Mouse (Mus musculus) Patski (cell line): ENCODE measurements around the gene Dgki. TPM values are rescaled to one million over a fixed set of nuclear protein-coding genes. Genes with fewer than 3 reads are reported as not detected.

Source experiments
- ATAC-seq: fragments of 100-300 bp; one replicate; pipeline ENCODE4 v1.8.0; 2021
- CTCF ChIA-PET: fragments of 350-600 bp; sonication (Branson Sonifier 250); formaldehyde crosslinking; loops from one replicate; lab custom pipeline; 2022; ENCODE audit warnings: inconsistent platforms; lab: Charles Lee
- POLR2A ChIA-PET: fragments of 350-600 bp; sonication (Branson Sonifier 250); formaldehyde crosslinking; loops from one replicate; lab custom pipeline; 2022; ENCODE audit warnings: antibody characterized with exemption, inconsistent platforms; lab: Charles Lee
- DNase-seq: peaks from one replicate; pipeline ENCODE4 v3.0.0-alpha.2; 2011; ENCODE audit warnings: low read depth, low spot score
- H3K27me3 ChIP-seq: fragments of 371-371 bp; one replicate; pipeline ENCODE4 v1.5.1; 2021
- CTCF ChIP-seq: fragments of 100-300 bp; IDR thresholded peaks from one replicate; pipeline ENCODE4 v1.5.1; 2021
- in situ Hi-C: fragments of 300-500 bp; cut with MboI; formaldehyde crosslinking; loops from 3 replicates; pipeline ENCODE4 v1.11.1; 2018; ENCODE audit warnings: low pct_unique_long_range_greater_than_20kb, mixed read lengths
- polyA plus RNA-seq: library from polyadenylated mRNA; unstranded; gene quantifications from one replicate; pipeline ENCODE4 v1.2.3, GENCODE M21; 2021

Dgki gene
- polyA plus RNA-seq, 1 experiment from 2014 or later, result 0.03 TPM

GRCm38 (mm10) chr6:36812666-36813515, 487.1 kb downstream of the Dgki start:
- ATAC-seq (no peak), DNase-seq (no peak)
- H3K27me3 ChIP-seq, result peaks cover 6% of the 10 kb centered on the region
- TF ChIP-seq CTCF, result no peak
- ChIA-PET CTCF (interaction anchor here (1.0 kb wide), 1 partner anchor 25 kb away, joined by 3 read pairs; no protein-coding TSS in a partner anchor), POLR2A (no interaction called here)
- in situ Hi-C loops, result no loop called here

- DNase-seq (no peak), ATAC-seq (no peak)
- peaks cover 1% of the 10 kb centered on the region for H3K27me3 ChIP-seq
- no peak for TF ChIP-seq CTCF
- POLR2A ChIA-PET, result no interaction called here
- CTCF ChIA-PET, result no interaction called here
- in situ Hi-C loops, result no loop called here
Measured at GRCm38 (mm10) chr6:36810448-36810847, 489.5 kb downstream of the Dgki start.

- ChIA-PET POLR2A (no interaction called here), CTCF (no interaction called here)
- no peak for TF ChIP-seq CTCF
- in situ Hi-C loops, result no loop called here
- H3K27me3 ChIP-seq, result no peaks in the 10 kb centered on the region
- ATAC-seq (no peak), DNase-seq (no peak)
Measured at GRCm38 (mm10) chr6:36809747-36810285, 490.2 kb downstream of the Dgki start, which contains the start of gene Ptn. Gene Ptn, minus strand, starts transcription at chr6:36810220.

- TF ChIP-seq CTCF, result no peak
- ChIA-PET POLR2A (no interaction called here), CTCF (no interaction called here)
- DNase-seq (no peak), ATAC-seq (no peak)
- in situ Hi-C loops, result no loop called here
- H3K27me3 ChIP-seq, result no peaks in the 10 kb centered on the region
Measured at GRCm38 (mm10) chr6:36809311-36809726, 490.7 kb downstream of the Dgki start.

- in situ Hi-C loops, result no loop called here
- ChIA-PET CTCF (no interaction called here), POLR2A (no interaction called here)
- DNase-seq, result no peak
- no peak for ATAC-seq
- no peak for TF ChIP-seq CTCF
- no peaks in the 10 kb centered on the region for H3K27me3 ChIP-seq
Measured at GRCm38 (mm10) chr6:36808306-36809058, 491.5 kb downstream of the Dgki start.

- TF ChIP-seq CTCF, result no peak
- ATAC-seq, result no peak
- in situ Hi-C loops, result no loop called here
- no peaks in the 10 kb centered on the region for H3K27me3 ChIP-seq
- ChIA-PET POLR2A (interaction anchor here (0.5 kb wide), 1 partner anchor 27 kb away, joined by 3 read pairs; no protein-coding TSS in a partner anchor), CTCF (no interaction called here)
- no peak for DNase-seq
Measured at GRCm38 (mm10) chr6:36806906-36807305, 493.1 kb downstream of the Dgki start.

GRCm38 (mm10) chr6:36800309-36800946, 499.6 kb downstream of the Dgki start:
- no peak for ATAC-seq
- ChIA-PET CTCF (interaction anchor here (1.2 kb wide), 1 partner anchor 51 kb away, joined by 3 read pairs; no protein-coding TSS in a partner anchor), POLR2A (no interaction called here)
- no peak for TF ChIP-seq CTCF
- in situ Hi-C loops, result no loop called here
- no peak for DNase-seq
- peaks cover 3% of the 10 kb centered on the region for H3K27me3 ChIP-seq

- CTCF ChIA-PET, result interaction anchor here (1.1 kb wide), 1 partner anchor 11 kb away, joined by 3 read pairs; no protein-coding TSS in a partner anchor
- POLR2A ChIA-PET, result no interaction called here
- ATAC-seq (no peak), DNase-seq (no peak)
- H3K27me3 ChIP-seq, result peaks cover 3% of the 10 kb centered on the region
- no peak for TF ChIP-seq CTCF
- in situ Hi-C loops, result no loop called here
Measured at GRCm38 (mm10) chr6:36797066-36797655, 502.8 kb downstream of the Dgki start.

Other genes starting within 250 kb of the Dgki start
- 39.0 TPM for gene Creb3l2, start 142.0 kb upstream of the Dgki start, polyA plus RNA-seq
- not detected for gene Akr1d1, start 230.0 kb upstream of the Dgki start, polyA plus RNA-seq